ENCODE assay signal across 8 mouse cellular contexts in the genomic region with DNA sequence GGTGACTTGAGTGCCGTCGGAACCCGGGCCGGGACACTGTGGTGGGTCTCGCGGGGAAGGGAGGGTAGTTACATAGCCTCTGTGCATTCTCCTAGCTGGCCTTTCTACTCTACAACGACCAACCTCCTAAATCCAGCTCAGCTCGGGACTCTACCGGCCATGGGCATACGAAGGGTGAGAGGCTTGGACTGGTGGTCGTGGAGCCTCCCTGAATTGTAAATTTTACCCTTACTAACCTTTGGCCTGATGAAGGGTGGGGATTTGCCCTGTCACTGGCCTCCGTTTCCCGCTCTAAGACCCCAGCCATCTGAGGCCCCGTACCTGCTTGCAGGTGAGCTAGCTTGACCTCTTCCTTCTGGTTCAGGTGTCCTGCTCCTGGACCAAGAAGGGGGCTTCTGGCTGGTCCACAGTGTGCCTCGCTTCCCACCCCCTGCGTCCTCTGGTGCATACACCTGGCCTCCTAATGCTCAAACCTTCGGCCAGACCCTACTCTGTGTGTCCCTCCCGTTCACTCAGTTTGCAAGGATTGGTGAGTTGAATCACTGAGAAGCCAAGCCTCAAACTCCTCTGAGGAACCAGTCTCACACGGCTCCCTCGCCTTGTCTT. TPM values are rescaled to one million over a fixed set of nuclear protein-coding genes. Genes with fewer than 3 reads are reported as not detected.
A peak's percentile ranks its signal among the peaks of the same experiment; 100 is the strongest.
DNase-seq lines count a peak whose midpoint lies in the region; ATAC-seq lines count a peak whose summit lies in the region.
"Had no signal": no experiment of that assay in that cellular context is flagged by ENCODE, and none has a peak within 500 bp of the region (broad histone marks: within the 10 kb centered on the region; RNA-seq: fewer than 3 reads in every experiment).

No protein-coding gene starts in this region.

- ATAC-seq in forebrain, embryonic 11.5 days (replicated peaks; ENCODE audit: low FRiP score), result 0 out of 2 replicates have a peak, but pooled peaks have one; percentile 4
- ATAC-seq in limb, embryonic 12.5 days (ENCODE audit: insufficient number of reproducible peaks, insufficient read depth, low FRiP score, low TSS enrichment, low read depth), result no peak
- ATAC-seq in stomach, embryonic 14.5 days (ENCODE audit: insufficient number of reproducible peaks, insufficient read depth, low FRiP score, low read depth), result 0 out of 2 replicates have a peak, but pooled peaks have one; percentile 5

- H3K4me3 ChIP-seq in forebrain, embryonic 11.5 days (ENCODE audit: low read depth, low read length), result peak overlapping the region; percentile 41
- H3K4me3 ChIP-seq in limb, embryonic 12.5 days (replicated peaks), result peak overlapping the region; percentile 58
- peak overlapping the region; percentile 43 for H3K4me3 ChIP-seq in stomach, embryonic 14.5 days (ENCODE audit: low read depth, low read length)

- peak overlapping the region; percentile 77 for H3K4me2 ChIP-seq in forebrain, embryonic 11.5 days (ENCODE audit: low read depth, low read length, severe bottlenecking)
- H3K4me2 ChIP-seq in limb, embryonic 12.5 days, result peak overlapping the region; percentile 80
- peak overlapping the region; percentile 84 for H3K4me2 ChIP-seq in stomach, embryonic 14.5 days (replicated peaks; ENCODE audit: low read depth, low read length)

- peaks cover 7% of the 10 kb centered on the region for H3K4me1 ChIP-seq in forebrain, embryonic 11.5 days (replicated peaks; ENCODE audit: control insufficient read depth, insufficient read depth, low read length)
- H3K4me1 ChIP-seq in limb, embryonic 12.5 days (replicated peaks), result peaks cover 24% of the 10 kb centered on the region
- no peaks in the 10 kb centered on the region; the same call in 1 of the 2 replicates for H3K4me1 ChIP-seq in stomach, embryonic 14.5 days (ENCODE audit: control insufficient read depth, insufficient read depth, low read length)

- no peaks in the 10 kb centered on the region for H3K36me3 ChIP-seq in forebrain, embryonic 11.5 days (ENCODE audit: control insufficient read depth, insufficient read depth, low read length)
- peaks cover 4% of the 10 kb centered on the region; the same call in 1 of the 2 replicates for H3K36me3 ChIP-seq in limb, embryonic 12.5 days
- H3K36me3 ChIP-seq in stomach, embryonic 14.5 days (ENCODE audit: control insufficient read depth, insufficient read depth, low read length), result no peaks in the 10 kb centered on the region

- DNase-seq in retina, embryonic 14.5 days (ENCODE audit: low spot score), result peak; percentile 11
- DNase-seq in retina, postnatal 1 day, result no peak
- DNase-seq in forebrain, embryonic 11.5 days (ENCODE audit: low spot score), result no peak
- DNase-seq in right cerebral cortex, postnatal 36 days (ENCODE audit: low spot score in 2 of 2), result no peak
- no peak for DNase-seq in layer of hippocampus, adult 18-20 months (ENCODE audit: low spot score in 2 of 2)
- DNase-seq: left cerebral cortex, postnatal 4 days had no signal

- no peaks in the 10 kb centered on the region for H3K9me3 ChIP-seq in forebrain, embryonic 11.5 days (ENCODE audit: control insufficient read depth, low read length)
- peaks cover 4% of the 10 kb centered on the region for H3K9me3 ChIP-seq in limb, embryonic 12.5 days
- no peaks in the 10 kb centered on the region for H3K9me3 ChIP-seq in stomach, embryonic 14.5 days (ENCODE audit: control insufficient read depth, low read depth, low read length)

- 51% methylated on average over 20 of the region's 20 CpGs for WGBS in forebrain, embryonic 11.5 days
- 45% methylated on average over 20 of the region's 20 CpGs for WGBS in limb, embryonic 12.5 days
- 47% methylated on average over 20 of the region's 20 CpGs for WGBS in stomach, embryonic 14.5 days

- H3K9ac ChIP-seq in forebrain, embryonic 11.5 days (ENCODE audit: low read length), result peak overlapping the region; percentile 62
- peak overlapping the region; percentile 70; the same call in 1 of the 2 replicates for H3K9ac ChIP-seq in limb, embryonic 12.5 days (replicated peaks)
- 0 out of 2 replicates have a peak overlapping the region, but pooled peaks have one; percentile 23 for H3K9ac ChIP-seq in stomach, embryonic 14.5 days (replicated peaks; ENCODE audit: low read depth, low read length)

- H3K27me3 ChIP-seq in forebrain, embryonic 11.5 days (ENCODE audit: control insufficient read depth, insufficient read depth, low read length), result peaks cover 31% of the 10 kb centered on the region
- H3K27me3 ChIP-seq in limb, embryonic 12.5 days, result peaks cover 55% of the 10 kb centered on the region
- peaks cover 20% of the 10 kb centered on the region for H3K27me3 ChIP-seq in stomach, embryonic 14.5 days (ENCODE audit: control insufficient read depth, insufficient read depth, low read length)

- no peak overlapping the region for H3K27ac ChIP-seq in forebrain, embryonic 11.5 days (ENCODE audit: low read depth, low read length)
- H3K27ac ChIP-seq in limb, embryonic 12.5 days, result no peak overlapping the region
- H3K27ac ChIP-seq in stomach, embryonic 14.5 days (ENCODE audit: low read length), result no peak overlapping the region

RNA-seq across cellular contexts. Expression of gene Dnase2a, which starts 0.9 kb away (rescaled TPM):
- 7.2 and 9.5 TPM in 2 replicates for polyA plus RNA-seq in forebrain, embryonic 11.5 days (2014; fragmentation: Nextera tagmentation; extraction: Ambion mirVana)
- 12.8 and 14.0 TPM in 2 replicates for polyA plus RNA-seq in limb, embryonic 12.5 days (2016; fragmentation: Nextera tagmentation; extraction: Ambion mirVana)
- 14.7 and 17.9 TPM in 2 replicates for polyA plus RNA-seq in stomach, embryonic 14.5 days (2014; fragmentation: Nextera tagmentation; extraction: Ambion mirVana)
- total RNA-seq in layer of hippocampus, adult 18-20 months (2021), result 1 to 10 TPM; 2.8 to 5.1 TPM

RNA-seq across cellular contexts. Expression of gene Klf1, which starts 7.5 kb away (rescaled TPM):
- polyA plus RNA-seq in forebrain, embryonic 11.5 days (2014; fragmentation: Nextera tagmentation; extraction: Ambion mirVana), result 14.2 and 17.5 TPM in 2 replicates
- polyA plus RNA-seq in limb, embryonic 12.5 days (2016; fragmentation: Nextera tagmentation; extraction: Ambion mirVana), result 4.3 and 5.1 TPM in 2 replicates
- 2.3 and 2.4 TPM in 2 replicates for polyA plus RNA-seq in stomach, embryonic 14.5 days (2014; fragmentation: Nextera tagmentation; extraction: Ambion mirVana)
- total RNA-seq in layer of hippocampus, adult 18-20 months (2021), result under 1 TPM in 1 of 2 experiments, not detected in 1; 0.27 TPM

RNA-seq across cellular contexts. Expression of gene Gcdh, which starts 15.5 kb away (rescaled TPM):
- polyA plus RNA-seq in forebrain, embryonic 11.5 days (2014; fragmentation: Nextera tagmentation; extraction: Ambion mirVana), result 37.8 and 39.6 TPM in 2 replicates
- polyA plus RNA-seq in limb, embryonic 12.5 days (2016; fragmentation: Nextera tagmentation; extraction: Ambion mirVana), result 42.8 and 44.9 TPM in 2 replicates
- 29.3 and 30.8 TPM in 2 replicates for polyA plus RNA-seq in stomach, embryonic 14.5 days (2014; fragmentation: Nextera tagmentation; extraction: Ambion mirVana)
- 10 to 100 TPM; 38.3 to 38.5 TPM for total RNA-seq in layer of hippocampus, adult 18-20 months (2021)

RNA-seq across cellular contexts. Expression of gene Mast1, which starts 27.9 kb away (rescaled TPM):
- polyA plus RNA-seq in forebrain, embryonic 11.5 days (2014; fragmentation: Nextera tagmentation; extraction: Ambion mirVana), result 14.2 and 15.9 TPM in 2 replicates
- polyA plus RNA-seq in limb, embryonic 12.5 days (2016; fragmentation: Nextera tagmentation; extraction: Ambion mirVana), result 0.33 and 0.60 TPM in 2 replicates
- 2.2 and 3.2 TPM in 2 replicates for polyA plus RNA-seq in stomach, embryonic 14.5 days (2014; fragmentation: Nextera tagmentation; extraction: Ambion mirVana)
- total RNA-seq in layer of hippocampus, adult 18-20 months (2021), result 10 to 100 TPM; 71.8 to 73.3 TPM

RNA-seq across cellular contexts. Expression of gene Syce2, which starts 37.4 kb away (rescaled TPM):
- polyA plus RNA-seq in forebrain, embryonic 11.5 days (2014; fragmentation: Nextera tagmentation; extraction: Ambion mirVana), result 86.2 and 87.8 TPM in 2 replicates
- polyA plus RNA-seq in limb, embryonic 12.5 days (2016; fragmentation: Nextera tagmentation; extraction: Ambion mirVana), result 86.5 and 88.8 TPM in 2 replicates
- 65.4 and 77.8 TPM in 2 replicates for polyA plus RNA-seq in stomach, embryonic 14.5 days (2014; fragmentation: Nextera tagmentation; extraction: Ambion mirVana)
- 10 to 100 TPM; 15.7 to 16.5 TPM for total RNA-seq in layer of hippocampus, adult 18-20 months (2021)
